Mouse (Mus musculus): Measurements from ENCODE around the gene Necab3.

GRCm38 (mm10) chr2:154548688-154549087 is 10.0 kb downstream of the Necab3 start:
- no peak for TF ChIP-seq CTCF (IDR thresholded peaks at IDR 0.05; ENCODE audit: borderline replicate concordance, control insufficient read depth, extremely low read depth, insufficient read depth, low read length, poor library complexity)
- no peak for TF ChIP-seq POLR2A (IDR thresholded peaks at IDR 0.05; ENCODE audit: control insufficient read depth, extremely low read depth, insufficient read depth, low read length, poor library complexity)

All from thymus, adult 2 months (tissue).